Mouse (Mus musculus) thymus, postnatal 14 days (tissue): ENCODE measurements at regions not wholly inside any gene's neighbourhood (a gene's known extent, or its start where the extent isn't known, plus 50 kb on each side); places are given as distances from the start of the nearest gene placed in this dataset.

Experiments
- DNase-seq: peaks from one replicate; pipeline ENCODE4 v3.0.0; 2021

DNA sequence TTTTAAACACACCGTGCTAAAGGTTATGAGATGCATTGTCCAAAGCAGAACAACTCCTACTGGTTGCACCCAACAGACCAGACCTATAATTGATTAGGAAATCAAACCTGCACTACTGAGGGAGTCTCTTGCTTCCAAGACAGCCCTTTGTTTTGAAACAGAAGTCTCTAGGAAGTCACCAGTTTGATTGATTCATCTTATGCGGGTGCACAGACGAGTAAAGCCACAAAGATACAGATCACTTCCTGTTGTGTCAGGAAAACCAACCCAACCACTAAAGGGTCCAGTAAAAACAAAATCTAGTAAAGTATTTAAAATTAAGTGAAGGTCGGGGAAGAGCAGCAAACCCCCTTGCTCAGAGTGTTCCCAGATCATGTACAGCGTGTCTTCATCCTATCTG, 58.3 kb upstream of the N6amt1 start:
- no peak for DNase-seq

DNA sequence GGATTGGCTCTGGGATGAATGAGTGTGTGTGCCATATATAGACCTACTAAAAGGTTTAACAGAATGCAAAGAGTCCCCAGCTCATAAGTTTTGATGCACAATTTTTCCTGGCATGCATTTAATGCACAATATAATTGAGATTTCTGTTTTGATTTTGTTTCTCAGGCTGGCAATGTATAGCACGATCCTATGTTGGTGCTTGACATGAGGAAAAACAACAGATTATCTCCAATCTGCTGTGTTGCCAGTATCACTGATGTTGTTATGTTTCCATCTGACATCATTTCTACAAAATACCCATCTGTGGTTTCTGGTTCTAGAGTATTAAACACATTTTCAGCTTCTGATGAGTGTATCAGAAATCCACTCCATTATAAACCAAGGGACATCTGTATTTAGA, 61.2 kb upstream of the N6amt1 start:
- no peak for DNase-seq

DNA sequence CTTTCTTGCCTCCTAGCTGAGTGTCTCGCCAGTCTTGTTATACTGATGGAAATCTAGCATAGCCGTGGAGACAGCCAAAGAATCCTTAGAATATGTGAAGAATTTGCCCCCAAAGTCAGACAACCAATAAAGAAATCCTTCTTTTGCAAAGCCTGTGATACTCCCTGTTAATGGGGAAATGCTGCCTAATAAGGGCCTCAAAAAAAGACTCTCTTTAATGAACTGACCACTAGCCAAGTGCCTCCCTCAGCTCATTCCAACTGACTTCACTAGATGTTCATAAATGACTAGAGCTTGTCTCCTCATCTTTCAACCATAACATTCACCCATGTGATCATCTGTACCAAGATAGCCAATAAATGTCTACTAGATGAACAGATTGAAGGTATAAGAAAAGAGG, 62.3 kb upstream of the N6amt1 start:
- DNase-seq = no peak

DNA sequence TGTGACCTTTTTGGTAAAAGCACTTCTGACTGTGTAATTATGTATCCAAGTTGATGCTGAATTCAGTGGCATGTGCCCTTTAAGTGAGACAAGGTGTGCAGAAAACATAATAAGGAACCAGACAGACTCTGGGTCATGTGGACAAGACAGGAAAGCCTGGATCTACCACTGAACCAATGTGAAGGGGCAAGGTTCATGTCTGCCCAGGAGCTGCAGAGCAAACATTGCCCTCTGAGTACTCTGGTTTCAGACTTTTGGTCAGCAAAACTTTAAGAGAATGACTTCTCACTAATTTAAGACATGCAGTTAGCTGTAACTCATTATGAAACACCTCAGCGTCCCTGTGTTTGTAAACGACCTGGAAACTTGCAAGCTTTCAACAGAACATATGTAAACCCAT, 68.3 kb upstream of the N6amt1 start:
- no peak for DNase-seq

DNA sequence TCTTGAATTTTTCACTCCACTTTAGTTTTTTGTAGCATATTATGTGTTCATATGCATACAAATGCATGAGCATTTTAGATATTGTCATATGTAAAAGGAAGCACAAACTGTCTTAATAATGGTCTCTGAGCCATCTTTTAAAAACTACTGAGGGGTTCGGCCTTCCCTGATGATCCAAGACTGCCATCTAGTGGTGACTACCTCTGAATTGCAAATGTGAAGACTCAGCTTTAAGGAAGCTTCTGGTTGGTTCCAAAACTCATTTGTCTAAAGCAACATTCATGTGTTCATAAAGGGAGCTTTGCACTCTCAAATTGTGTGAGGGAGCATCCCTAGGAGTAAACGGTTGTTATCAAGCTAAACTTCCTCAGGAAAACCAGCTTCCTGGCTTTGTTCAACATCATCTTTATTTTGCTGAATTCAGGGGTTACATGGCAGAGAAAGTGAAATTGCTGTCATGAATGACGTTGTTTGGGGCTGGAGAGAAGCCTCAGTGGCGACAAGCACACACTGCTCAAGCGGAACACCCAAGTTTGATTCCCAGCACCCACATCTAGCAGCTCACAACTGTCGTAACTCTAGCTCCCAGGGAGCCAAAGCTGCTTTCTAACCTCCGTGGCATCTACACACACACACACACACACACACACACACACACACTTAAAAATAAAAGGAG, 69.0 kb upstream of the N6amt1 start:
- DNase-seq = peak; percentile 7

DNA sequence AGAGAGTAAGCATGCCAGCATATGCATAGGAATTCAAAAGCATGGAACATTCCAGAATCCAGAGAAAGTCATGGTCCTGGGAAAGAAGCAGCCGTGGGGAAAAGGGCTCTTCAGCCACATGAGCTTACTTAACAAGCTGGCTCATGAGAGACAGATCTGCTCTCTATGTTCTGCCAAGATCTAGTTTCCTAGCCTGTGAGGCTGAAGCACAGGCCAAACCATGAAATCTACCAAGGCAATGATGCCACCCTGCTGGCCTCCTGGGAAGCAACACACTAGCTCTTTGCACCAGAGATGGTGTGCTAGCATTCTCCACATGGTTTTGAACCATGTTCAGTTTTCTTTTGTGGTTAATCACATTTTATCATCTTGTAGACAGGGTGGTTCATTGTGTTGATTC, 75.5 kb upstream of the N6amt1 start:
- no peak for DNase-seq

DNA sequence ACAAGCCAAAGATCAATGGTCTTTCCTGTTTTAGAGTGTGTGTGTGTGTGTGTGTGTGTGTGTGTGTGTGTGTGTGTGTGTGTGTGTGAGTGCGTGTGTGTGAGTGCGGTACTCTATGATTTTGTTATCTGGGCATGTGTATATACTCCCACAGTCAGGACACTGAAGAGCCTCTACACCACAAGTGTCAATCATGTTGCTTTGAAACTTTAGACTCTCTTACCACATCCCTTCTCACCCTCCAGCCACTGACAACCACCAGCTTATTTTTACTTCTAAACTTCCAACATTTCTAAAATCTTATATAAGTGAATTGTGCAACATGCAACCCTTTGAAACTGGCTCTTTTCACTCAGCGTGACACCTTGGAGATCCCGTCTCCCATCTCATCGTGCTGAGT, 81.6 kb upstream of the N6amt1 start:
- no peak for DNase-seq

DNA sequence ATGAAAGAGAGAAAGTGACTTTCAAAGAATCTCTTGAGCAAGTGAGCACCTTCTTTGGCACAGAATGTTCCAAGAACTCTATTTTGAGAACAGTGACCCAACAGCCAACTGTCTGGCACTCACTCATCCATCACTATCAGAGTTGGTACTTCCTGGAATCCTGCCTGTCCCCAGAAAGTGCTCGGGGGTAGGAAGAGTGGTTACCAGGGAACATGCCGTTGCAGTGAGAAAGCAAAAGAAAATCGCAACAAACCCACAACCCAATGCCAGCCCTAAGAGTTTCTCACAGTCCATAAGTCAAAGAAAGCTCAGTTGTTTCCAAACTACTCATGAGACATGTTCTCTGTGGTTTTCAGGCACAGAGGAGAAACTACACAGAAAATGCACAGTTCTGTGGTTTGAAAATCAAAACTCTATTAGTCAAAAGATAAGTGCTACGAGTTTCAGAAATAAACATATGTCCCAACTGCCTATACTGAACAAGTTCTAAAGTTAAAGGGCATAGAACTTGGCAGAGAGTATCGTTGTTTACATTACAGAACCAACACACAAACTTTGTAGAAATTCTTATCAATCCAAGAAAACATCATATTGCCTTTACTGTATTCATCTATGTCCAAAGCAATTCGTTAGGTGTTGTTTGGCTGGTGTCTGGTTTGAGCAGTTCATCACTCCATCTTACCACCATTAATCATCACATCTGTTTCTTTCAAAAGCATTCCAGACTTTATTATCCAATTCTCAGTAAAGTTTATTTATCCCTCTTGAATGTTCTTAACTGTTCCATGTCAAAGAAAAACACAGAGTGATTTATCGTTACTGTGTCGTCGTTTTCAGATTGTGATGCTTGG, 85.8 kb upstream of the N6amt1 start:
- no peak for DNase-seq

DNA sequence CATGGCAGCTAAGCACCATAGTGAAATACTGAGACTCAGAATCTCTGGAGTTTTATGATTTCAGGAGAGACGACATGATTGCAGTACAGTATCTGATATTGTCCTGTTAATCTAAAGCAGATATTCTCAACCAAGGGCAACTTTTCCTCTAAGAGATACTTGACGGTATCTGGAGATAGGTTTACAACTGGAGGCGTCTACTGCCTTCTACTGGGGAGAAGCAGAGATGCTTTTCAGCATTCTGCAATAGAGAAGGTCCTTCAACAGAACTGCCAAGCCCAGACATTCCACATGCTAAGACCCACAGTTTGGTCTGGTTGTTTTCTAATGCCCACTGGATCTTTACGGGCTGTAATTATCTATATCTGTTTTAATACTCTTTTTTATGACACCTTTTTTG, 86.5 kb upstream of the N6amt1 start:
- DNase-seq = no peak

DNA sequence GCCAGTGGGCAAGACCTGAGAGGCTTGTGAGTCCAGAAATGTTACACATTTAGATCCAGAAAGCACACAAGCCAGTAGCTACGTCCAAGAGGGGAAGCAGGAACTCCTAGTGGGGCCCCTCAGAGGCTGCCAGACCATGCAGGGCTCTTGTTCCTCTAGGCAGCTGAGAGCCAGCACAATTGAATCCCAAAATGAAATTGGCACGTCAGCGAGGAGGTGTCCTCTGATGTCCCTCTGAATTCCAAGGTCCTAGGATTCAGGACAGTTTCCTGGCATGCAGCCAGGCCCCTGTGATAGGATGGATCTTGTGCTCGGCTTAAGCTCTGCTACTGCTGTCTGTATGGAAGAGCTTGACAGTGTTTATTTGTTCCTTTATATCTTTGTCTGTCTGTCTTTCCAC, 90.4 kb upstream of the N6amt1 start:
- no peak for DNase-seq

DNA sequence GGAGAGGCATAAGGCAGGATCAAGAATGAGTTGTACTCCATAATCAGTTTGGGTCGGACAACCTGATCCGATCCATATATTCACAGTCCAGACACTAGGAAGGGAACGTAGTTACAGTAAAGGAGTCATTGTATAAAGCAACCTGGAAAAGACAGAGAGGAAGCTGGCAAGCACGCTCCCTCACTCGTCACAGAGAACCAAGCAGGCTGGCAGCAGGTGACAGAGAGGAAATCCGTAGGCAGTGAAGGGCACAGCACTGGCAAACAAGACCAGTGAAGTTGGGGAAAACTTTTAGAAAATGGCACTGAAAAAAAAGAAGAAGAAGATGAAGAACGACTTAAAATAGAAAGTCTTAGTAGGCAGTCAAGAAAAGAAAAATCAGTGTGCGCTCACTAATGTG, 90.9 kb upstream of the N6amt1 start:
- DNase-seq = no peak

DNA sequence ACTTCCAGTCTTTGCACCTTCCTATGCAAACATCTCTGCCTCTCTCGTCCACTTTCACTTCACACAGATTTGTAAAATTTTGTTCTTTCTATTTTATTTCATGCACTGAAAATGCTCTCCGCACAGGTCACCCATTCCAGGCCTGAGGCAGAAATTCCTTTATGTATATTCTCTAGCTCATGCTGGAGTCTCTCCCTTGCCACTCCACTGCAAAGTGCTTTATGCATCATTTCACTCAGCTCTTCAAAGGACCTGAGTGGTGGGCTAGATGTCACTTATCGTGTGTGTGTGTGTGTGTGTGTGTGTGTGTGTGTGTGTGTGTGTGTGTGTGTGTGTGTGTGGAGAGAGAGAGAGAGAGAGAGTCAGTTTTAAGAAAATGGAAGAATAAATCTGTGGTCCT, 91.5 kb upstream of the N6amt1 start:
- DNase-seq = no peak

DNA sequence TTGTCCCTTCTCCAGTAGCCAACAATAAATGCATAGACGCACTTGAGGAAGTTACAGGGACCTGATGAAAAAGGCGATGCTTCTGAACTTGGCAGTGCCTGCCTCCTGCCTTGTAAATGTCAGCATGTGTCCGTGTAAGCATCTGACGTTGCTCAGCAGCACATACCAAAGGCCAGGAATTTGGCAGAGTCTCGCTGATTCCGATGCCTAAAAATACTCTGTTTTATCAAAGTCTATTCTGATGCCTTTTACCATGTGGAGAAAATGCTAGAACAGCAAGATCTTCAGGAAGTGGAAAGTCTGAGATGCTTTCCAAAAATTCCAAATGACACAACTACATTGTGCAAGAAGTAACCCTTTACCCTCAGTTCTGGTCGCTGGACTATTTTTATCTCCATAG, 92.5 kb upstream of the N6amt1 start:
- no peak for DNase-seq

DNA sequence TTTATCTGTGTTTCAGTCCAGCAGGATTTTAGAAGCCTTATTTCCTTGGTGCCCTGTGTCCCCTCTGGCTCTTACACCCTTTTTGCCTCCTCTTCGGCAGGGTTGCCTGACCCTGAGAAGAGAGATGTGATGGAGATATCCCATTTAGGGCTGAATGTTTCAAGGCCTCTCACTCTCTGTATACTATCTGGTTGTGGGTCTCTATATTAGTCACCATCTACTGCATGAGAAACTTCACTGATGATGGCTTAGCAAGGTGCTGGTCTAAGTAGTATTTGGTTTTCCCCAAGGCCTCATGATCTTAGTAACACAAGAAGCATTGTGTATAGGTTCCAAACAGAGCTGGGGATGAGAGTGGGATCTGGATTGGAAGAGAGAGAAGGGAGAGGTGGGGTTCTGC, 99.2 kb upstream of the N6amt1 start:
- no peak for DNase-seq

DNA sequence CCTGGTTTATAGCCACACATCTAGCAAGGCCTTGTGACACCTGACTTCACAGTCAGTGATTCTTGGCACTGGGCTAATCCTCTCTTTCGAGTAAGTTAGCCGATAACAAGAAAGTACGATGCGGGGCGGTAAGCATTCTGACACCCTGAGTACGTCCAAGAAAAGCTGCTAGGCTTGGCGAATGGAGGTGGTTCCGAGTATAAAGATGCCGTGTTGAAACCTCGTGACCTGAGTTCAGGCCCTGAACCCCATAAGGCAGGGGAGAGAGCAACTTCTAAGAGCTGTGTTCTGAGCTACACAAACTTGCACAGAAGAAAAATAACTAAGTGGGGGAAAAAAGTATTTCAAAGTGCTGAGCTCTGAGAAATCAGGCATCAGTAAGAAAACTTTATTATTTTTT, 103.5 kb upstream of the N6amt1 start:
- no peak for DNase-seq

DNA sequence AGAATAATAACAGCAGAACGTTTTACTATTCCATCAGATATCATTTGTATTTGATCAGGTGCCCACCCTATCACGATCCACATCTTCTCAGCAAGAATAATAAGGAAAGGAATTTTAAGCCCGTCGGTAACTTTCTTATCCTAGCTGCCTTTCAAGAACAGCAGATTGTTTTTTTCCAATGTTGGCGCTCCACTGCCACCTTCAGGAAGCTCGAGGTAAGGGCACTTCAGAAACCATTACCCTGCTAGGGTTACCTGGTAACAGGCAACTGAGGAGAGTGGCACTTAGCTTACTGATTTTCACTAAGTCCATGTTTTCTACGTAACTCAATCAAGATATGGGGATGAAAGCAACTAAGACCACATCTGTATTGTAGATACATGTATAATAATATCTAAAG, 104.1 kb upstream of the N6amt1 start:
- no peak for DNase-seq

DNA sequence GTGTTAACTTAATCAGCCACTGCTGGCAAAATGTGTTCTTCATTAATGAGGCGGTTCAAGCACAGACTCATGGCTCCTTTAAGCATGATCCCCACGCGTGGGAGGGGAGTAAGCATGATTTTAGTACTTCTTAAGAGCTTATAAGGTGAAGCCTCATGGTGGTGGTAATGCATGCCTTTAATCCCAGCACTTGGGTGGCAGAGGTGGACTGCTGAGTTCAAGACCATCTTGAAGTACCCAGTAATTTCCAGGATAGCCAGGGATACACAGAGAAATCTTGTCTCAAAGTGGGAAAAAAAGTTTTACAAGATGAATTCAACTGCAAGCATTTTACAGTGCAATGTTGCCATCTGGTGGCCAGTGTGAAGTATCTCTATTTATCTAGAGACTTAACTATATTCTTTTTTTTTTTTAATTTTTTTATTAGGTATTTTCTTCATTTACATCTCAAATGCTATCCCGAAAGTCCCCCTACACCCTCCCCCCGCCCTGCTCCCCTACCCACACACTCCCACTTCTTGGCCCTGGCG, 105.4 kb upstream of the N6amt1 start:
- no peak for DNase-seq

DNA sequence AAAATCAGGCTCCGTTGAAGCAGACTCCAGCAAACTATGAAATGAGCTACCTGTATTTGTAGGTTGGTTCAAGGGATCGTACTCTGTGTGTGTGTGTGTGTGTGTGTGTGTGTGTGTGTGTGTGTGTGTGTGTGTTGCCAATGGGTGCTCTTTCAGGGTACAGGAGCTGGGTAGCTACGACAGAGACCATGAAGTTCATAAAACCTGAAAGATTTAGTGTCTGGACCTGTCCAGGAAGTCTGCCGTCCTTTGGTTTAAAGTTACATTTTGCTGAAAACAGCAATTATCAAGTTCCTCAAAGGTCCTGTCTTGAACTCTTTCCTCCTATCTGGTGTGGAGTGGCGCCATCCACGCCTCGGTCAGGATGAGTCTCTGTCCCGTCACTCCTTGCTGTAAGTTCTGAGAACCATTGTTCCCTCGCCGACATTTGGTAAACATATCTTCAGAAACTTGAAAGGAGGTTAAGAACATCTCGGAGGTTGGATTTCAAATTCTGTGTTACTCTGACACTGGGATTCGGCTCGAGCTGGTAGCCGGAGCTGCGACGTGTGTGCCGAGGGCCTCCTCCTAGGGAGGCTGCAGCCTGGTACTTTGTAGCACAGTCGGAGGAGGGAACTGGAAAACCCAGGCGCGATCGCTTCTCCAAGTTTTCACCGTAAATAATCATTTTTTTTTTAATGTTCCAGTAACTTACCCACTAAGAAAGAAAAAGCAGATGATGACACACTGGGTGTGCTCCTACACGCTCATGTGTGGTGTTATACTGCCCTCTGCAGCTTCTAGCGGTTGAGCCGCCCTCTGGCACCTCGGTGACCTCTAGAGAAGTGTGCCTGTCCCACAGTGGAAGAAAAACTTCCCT, 107.8 kb upstream of the N6amt1 start:
- no peak for DNase-seq

DNA sequence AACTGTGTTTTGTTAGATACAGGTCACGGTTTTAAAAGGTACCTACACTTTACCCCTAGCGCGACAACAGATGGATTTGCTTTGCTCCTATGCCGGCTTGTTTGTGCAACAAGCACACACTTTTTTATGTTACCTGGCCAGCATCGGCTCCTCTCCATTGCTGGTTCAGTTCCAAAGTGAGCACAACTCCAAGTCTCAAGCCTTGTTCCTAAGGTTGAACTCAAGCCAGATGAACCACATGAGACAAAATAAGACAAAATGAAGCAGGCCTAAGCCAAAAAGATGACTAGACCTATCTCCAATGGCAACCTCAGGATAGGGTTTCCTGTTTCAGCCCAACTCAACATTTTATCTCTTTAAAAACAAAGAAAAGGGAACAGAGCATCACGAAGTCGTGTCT, 108.5 kb upstream of the N6amt1 start:
- no peak for DNase-seq

DNA sequence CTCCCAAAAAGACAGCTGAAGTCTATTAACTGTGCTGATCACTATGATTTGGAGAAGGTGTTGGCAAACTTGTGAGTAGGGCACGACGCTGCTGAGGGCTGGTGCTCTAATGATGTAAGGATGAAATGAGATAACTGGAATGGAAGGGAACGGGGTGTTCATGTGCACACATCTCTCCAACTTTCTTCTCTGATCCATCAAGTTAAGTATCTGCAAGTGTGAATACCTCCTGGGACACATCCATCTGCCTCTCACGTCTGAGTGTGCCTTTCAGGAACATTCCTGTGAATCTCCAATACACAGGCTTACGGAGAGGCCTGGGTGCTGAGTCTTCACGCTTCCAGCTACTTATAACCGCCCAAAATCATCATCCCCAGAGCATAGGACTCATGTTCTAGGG, 112.0 kb upstream of the N6amt1 start:
- no peak for DNase-seq

DNA sequence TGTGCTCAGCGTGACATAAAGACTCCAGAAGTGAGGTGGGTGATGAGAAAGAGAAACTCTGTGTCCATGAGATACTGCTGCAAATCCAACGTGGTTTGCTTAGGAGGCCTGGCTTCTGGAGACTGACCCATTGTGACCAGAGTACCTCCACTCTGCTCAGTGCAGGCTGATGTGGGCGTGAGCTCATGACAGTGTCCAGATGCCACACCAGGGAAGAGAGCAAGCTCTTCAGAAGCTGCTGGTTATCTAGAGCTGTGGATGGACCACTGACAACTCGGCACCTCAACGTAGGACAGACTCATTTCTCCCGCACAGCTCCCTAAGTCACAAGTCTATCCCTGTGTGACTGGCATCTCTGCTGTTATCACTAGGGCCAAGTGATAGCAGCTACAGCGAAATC, 114.9 kb upstream of the N6amt1 start:
- no peak for DNase-seq

DNA sequence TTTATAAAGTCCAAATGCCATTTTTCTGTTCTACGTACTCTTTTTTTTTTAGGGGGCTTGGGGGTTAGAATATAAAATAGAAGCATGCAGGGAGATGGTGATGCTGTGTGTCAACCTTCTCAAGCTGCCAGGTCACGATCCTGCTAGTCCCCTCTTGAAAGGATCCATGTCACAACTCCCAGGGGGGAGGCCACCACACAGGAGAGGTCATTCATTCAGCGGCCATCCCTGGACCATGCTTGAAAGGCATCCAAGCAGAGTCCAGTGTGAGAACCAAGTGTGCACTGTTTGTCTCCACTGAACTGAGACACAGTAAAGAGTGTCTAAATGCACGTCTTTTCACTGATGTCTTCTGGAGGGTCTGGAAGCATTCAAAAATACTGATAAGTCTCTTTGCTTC, 119.8 kb upstream of the N6amt1 start:
- no peak for DNase-seq

DNA sequence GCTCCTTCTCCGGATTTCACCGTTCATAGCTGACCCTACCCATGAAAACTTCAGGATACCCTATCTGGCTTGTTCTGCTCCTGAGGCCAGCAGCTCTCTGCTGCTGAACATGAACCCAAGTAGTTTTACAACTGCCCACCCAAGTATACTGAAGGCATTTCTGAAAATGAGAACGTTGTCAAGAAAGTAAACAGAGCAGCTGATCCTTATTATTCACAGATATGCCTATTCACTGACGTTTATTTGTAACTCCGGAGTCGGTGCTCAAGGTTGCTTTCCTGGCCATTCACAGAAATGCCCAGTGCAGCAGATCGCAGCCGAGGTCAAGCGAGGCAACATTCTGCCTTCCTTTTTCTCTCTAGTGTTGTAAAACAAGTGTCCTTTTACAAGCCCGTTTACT, 128.4 kb upstream of the N6amt1 start:
- no peak for DNase-seq

DNA sequence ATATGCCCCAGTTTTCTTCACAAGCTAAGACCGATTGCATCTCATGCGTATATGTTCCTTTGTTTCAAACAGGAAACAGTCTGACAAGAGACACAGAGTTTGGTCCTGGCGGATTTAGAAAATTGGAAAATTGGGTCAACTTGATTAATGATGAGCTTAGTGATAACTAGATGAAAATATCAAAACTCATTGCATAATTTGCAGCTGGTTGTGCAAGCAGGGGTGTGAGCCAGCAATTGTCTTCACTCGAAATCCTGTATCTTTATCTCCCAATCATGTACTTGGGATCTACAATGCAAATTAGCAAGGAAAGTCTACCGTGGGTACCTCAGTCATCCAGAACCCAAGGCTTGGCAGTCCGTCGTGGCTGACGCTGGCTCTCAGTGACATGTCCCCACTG, 128.9 kb upstream of the N6amt1 start:
- DNase-seq = no peak
